Mouse (Mus musculus): ENCODE data around the gene Rassf3.

- TF ChIP-seq CTCF (IDR thresholded peaks at IDR 0.05; ENCODE audit: low read depth) (no peak), EP300 (IDR thresholded peaks at IDR 0.05; ENCODE audit: low read depth) (no peak)
Measured at GRCm38 (mm10) chr10:121454033-121454432, 22.1 kb downstream of the Rassf3 start.
